Mouse (Mus musculus) MEL-GATA-1-ER (cell line): ENCODE results near the gene Adamts12.

Experiments used
- DNase-seq: peaks from one replicate; pipeline ENCODE4 v3.0.0-alpha.2; 2012; ENCODE audit warnings: low read depth; ENCODE audit errors: extremely low read depth

Adamts12 gene

GRCm38 (mm10) chr15:11145581-11145980 is 81.0 kb downstream of the Adamts12 start:
- DNase-seq = no peak

DNA sequence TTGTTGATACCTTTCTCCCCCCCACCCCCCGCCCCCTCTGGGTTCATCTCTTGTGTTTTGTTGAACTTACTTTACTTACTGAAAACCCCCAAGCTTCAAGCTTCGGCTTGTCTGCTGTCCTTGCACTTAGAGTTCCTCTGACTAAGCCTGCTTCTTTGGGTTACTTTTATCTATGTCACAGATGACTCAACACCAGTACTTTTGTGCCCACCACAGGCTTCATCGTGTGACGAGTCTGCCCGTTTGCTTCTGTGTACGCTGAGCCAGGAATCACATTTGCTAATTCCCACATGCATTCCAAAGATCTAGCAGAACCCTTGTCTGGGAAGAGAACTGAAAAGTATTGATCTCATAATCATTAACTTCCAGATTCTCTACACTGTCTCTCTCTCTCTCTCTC is 94.8 kb downstream of the Adamts12 start:
- no peak for DNase-seq

GRCm38 (mm10) chr15:11160759-11161158 is 96.2 kb downstream of the Adamts12 start:
- DNase-seq = no peak

GRCm38 (mm10) chr15:11165883-11166282 is 101.3 kb downstream of the Adamts12 start:
- DNase-seq = no peak

- no peak for DNase-seq
Observed at GRCm38 (mm10) chr15:11173884-11174470, 109.4 kb downstream of the Adamts12 start.

DNA sequence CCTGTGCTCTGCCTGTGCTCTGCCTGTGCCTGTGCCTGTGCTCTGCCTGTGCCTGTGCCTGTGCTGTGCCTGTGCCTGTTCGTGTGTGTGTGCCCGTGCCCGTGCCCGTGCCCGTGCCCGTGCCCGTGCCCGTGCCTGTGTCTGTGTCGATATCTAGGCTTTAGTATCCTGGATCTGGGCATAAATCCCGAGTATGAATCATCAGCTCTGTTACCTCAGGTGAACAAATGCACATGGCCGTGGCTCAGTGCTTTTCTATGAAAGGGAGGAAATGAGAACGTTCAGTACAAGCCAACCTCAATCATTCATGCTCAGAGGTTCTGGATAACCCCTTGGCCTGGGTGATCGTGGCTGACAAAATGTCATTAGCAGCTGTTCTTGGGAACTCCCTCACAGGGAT is 110.3 kb downstream of the Adamts12 start:
- DNase-seq = no peak

- DNase-seq = no peak
Observed at GRCm38 (mm10) chr15:11177448-11177847, 112.9 kb downstream of the Adamts12 start.

GRCm38 (mm10) chr15:11179751-11180169 is 115.2 kb downstream of the Adamts12 start:
- DNase-seq = no peak

DNA sequence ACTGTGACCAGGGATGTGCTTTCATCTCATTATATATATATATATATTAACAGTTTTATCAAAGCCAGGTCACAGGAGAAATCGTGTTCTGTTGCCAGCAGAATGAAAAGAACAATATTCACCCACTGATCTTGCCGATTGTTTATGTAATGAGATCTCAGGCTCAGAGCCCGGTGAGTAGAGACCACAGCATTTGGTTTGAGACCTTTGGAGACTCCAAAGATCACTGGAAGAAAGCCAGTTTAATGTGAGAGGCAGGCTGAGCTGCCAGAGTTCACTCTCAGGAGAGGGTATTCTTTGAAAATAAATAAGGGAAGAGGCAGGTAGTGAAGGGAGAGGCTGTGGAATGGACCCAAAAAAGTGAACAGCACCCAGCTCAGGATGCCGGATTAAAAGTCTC is 122.1 kb downstream of the Adamts12 start:
- no peak for DNase-seq

GRCm38 (mm10) chr15:11190447-11190846 is 125.9 kb downstream of the Adamts12 start:
- DNase-seq = no peak

- no peak for DNase-seq
Observed at GRCm38 (mm10) chr15:11192762-11193161, 128.2 kb downstream of the Adamts12 start.

GRCm38 (mm10) chr15:11197051-11197450 is 132.5 kb downstream of the Adamts12 start:
- DNase-seq = no peak

DNA sequence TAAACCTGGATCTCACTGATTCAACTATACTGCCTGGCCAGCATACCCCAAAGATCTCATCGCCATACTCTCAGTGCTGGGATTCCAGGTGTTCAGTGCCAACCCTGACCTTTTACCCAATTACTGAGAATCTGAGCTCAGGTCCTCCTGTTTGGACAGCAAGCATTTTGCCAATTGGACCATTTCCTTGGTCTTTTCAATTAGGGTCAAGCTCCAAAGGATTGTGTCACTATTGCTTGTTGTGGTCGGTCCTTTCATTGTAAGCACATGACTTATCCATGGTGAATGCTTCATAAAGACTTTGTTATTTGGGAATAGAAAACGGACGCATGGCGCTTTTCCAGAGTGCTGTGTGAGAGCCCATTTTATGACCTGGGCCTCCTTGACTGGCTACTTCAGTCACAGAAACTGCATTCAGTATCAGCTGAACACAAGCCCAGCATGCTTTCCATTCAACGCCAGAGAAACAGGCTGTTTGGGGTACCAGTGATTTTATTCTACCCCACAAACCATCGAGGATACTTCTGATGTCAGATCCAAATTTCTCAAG is 133.7 kb downstream of the Adamts12 start:
- DNase-seq = no peak

DNA sequence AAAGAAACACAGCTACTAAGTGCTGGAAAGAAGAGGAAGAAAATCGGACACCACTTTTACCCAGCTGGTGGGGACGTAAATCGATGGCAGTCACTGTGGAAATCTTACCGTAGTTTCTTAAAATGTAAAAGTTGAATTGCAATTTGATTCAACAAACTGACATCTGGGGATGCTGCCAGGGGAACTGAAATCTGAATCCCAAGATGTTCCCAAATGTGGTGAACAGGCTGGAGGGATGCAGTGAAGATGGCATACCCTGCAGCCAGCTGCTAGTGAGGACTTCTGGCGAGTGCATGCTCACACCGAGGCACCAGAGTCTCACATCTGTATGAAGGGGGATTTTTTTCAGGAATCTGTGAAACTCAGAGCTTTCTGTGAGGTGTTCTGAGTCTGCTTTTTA is 138.5 kb downstream of the Adamts12 start:
- no peak for DNase-seq

DNA sequence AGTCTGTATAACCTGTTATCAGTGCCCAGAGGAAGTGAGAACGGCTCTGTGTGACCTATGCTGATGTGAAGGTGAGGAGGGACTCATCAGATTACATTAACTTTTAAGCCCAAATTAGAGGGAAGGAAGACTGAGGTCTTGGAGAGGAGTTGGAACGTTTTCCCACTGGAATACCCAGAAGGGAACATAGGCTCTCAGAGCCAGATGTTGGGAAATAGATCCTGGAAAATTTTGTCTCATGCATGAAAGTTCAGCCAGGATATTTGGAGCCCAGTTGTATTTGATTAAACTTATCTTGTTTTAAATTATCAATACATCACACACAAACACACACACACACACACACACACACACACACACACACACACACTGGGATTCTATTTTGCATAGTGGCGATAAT is 140.3 kb downstream of the Adamts12 start:
- no peak for DNase-seq

- DNase-seq = no peak
Observed at GRCm38 (mm10) chr15:11210976-11211375, 146.4 kb downstream of the Adamts12 start.

- no peak for DNase-seq
Observed at GRCm38 (mm10) chr15:11233906-11234632, 169.5 kb downstream of the Adamts12 start.

DNA sequence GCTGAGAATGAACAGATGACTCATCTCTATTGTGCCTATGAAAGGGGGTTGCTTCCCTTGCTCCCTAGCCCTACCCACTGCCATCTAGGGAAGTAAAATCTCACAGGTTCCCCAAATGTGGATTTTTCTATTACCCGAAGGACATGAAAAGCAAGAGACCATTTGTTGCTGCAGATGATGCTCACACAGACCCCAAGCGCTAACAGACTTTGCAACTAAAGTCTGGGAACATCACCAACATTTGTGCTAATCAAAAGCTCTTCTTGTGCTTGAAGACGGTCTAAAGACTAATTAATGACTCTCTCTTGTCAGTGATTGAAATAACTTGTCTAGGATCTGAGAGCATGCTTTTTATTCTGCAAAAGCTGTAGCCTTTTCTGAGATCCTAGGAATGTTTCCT is 175.8 kb downstream of the Adamts12 start:
- DNase-seq = no peak

DNA sequence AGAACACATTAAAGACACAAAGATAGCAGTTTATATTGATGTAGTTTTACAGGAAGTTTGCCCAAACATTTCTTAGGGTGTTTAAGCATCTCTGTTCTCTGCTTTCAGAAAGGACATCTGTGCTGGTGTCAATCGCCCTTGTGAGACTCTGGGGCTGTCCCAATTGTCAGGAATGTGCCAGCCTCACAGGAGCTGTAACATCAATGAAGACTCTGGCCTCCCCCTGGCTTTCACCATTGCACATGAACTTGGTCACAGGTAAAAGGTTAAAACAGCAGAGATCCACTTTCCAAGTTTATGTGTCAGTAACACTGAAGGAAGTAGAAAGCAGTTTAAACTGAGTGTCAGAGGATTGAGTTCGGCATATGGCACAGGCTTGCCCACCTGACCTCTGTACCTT is 176.7 kb downstream of the Adamts12 start:
- no peak for DNase-seq

GRCm38 (mm10) chr15:11246402-11246801 is 181.8 kb downstream of the Adamts12 start:
- no peak for DNase-seq

DNA sequence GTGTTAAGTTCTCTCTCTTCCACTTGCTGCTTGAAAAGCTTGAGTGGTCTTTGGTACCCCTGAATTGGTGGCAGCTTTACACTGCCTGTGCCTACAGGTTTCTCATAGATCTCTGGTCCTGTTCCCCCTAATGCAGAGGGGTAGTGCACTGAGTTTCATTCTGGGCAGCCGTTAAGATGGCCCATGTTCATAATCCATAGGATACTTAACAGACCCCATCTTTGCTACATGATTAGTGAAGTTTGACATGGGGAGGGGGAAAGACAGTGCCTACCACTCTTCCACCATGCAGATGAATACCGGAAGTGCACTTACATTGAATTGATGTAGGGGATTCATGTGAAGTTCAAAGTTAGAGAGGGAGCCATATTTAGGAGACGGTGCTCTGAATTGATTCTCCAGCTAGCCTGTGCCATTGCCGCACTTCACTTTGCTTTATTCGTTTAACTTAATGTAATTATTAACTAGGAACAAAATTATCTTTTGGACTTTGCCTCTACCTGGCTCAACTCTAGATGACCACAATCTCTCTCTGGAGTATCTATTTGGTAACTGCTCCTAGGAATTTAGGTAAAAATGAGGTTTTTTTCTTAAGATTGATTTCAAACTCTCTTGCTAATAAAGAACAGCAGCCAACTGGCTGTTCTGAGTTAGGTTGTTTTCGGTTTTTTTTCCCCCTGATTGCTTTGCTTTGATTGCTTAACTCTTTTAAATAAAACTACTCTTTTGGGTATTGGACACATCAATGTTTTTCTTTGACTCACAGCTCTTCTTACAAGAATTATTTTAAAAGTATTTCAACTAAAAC is 214.9 kb downstream of the Adamts12 start:
- no peak for DNase-seq

DNA sequence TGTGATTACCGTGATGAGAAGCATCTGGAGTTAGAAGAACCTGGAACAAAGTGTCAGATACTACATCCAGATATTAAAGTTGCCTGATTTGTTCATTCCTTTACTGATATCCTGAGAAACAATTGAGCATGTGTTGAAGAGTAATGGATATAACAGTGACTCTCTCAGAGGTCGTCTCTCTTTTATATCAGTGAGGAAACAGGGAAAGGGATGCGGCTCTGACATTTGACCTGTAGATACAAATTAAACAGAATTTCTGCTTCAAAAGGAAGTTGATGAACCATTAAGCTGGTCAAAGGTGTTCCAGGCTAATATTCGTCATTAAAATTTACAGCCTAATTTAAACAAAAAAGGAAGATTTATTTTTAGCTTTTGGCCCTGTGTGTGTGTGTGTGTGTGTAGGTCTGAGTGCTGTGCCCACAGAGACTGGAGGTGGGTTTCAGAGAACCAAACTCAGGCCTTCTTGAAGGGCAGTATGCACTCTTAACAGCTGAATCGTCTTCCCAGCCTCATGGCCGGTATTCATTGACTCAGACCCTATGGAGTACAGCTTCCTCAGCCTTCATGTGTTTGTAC is 216.2 kb downstream of the Adamts12 start:
- no peak for DNase-seq
